In the genomic region with DNA sequence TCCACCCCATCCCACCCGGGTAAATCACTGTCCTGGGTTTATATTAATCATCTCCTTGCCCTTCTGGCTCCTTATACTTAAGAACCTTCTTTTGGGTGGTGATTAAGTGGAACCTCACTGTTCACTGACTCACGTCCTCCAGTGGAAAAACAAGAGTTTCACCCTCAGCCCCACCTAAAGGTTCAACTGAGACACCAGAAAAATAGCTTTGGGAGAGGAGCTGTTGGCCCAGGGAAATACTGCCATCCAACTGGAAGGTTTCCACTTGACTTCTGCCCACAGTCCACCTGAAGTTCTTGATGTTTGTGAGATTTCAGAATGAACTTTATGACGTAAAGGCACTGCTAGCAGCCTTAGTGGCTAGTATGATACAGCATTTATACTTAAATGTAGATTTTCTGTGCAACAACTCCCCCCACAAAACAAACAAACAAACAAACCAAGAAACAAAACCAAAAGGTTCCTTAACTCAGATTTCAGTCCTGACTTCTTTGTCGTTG, we compare ENCODE assay signal across 13 mouse cellular contexts. TPM values are rescaled to one million over a fixed set of nuclear protein-coding genes. Genes with fewer than 3 reads are reported as not detected.
"Had no signal": no experiment of that assay in that cellular context is flagged by ENCODE, and none has a peak within 500 bp of the region (broad histone marks: within the 10 kb centered on the region; RNA-seq: fewer than 3 reads in every experiment).

No protein-coding gene starts in this region.

- ATAC-seq: midbrain, embryonic 15.5 days had no signal

- H3K36me3 ChIP-seq: kidney, embryonic 15.5 days; limb, embryonic 15.5 days; liver, embryonic 15.5 days; midbrain, embryonic 15.5 days had no signal

- DNase-seq: kidney, adult 2 months; kidney, postnatal 25 days; lung, adult 2 months; lung, postnatal 10 days; lung, postnatal 4 days; right cerebral cortex, postnatal 14 days; thymus, postnatal 36 days had no signal

- H3K27me3 ChIP-seq: kidney, embryonic 15.5 days; limb, embryonic 15.5 days; liver, embryonic 15.5 days; megakaryocyte, embryonic 14.5 days; midbrain, embryonic 15.5 days had no signal

RNA-seq across cellular contexts. Expression of a gene that starts 30.4 kb away (rescaled TPM):
- polyA plus RNA-seq: limb, embryonic 11.5 days; lung, adult 2 months had no signal

RNA-seq across cellular contexts. Expression of a gene that starts 53.4 kb away (rescaled TPM):
- polyA plus RNA-seq: lung, adult 2 months had no signal
